Mouse (Mus musculus) testis, postnatal 10 days (tissue): ENCODE data around the gene Disp1.

Experiments used
- DNase-seq: peaks from one replicate; pipeline ENCODE4 v3.0.0; 2021; ENCODE audit warnings: low spot score

The Disp1 gene

GRCm38 (mm10) chr1:183200926-183201325, 20.4 kb downstream of the Disp1 start:
- no peak for DNase-seq

GRCm38 (mm10) chr1:183194763-183195162, 26.6 kb downstream of the Disp1 start:
- no peak for DNase-seq

GRCm38 (mm10) chr1:183194151-183194550, 27.2 kb downstream of the Disp1 start:
- DNase-seq = no peak

GRCm38 (mm10) chr1:183191398-183191797, 29.9 kb downstream of the Disp1 start:
- DNase-seq = no peak

- DNase-seq = no peak
Measured at GRCm38 (mm10) chr1:183190456-183190855, 30.9 kb downstream of the Disp1 start.

- no peak for DNase-seq
Measured at GRCm38 (mm10) chr1:183189014-183189662, 32.2 kb downstream of the Disp1 start.

- DNase-seq = no peak
Measured at GRCm38 (mm10) chr1:183188115-183189013, 33.0 kb downstream of the Disp1 start.

GRCm38 (mm10) chr1:183185560-183185959, 35.8 kb downstream of the Disp1 start:
- no peak for DNase-seq

GRCm38 (mm10) chr1:183184681-183185080, 36.6 kb downstream of the Disp1 start:
- DNase-seq = no peak

GRCm38 (mm10) chr1:183183565-183183964, 37.8 kb downstream of the Disp1 start:
- no peak for DNase-seq

GRCm38 (mm10) chr1:183182641-183183414, 38.5 kb downstream of the Disp1 start:
- no peak for DNase-seq

- no peak for DNase-seq
Measured at GRCm38 (mm10) chr1:183181030-183181395, 40.3 kb downstream of the Disp1 start.

- DNase-seq = no peak
Measured at GRCm38 (mm10) chr1:183180301-183181029, 40.9 kb downstream of the Disp1 start.

- no peak for DNase-seq
Measured at GRCm38 (mm10) chr1:183179316-183179715, 42.0 kb downstream of the Disp1 start.

- no peak for DNase-seq
Measured at GRCm38 (mm10) chr1:183175236-183175635, 46.1 kb downstream of the Disp1 start.

- DNase-seq = no peak
Measured at GRCm38 (mm10) chr1:183171095-183171494, 50.2 kb downstream of the Disp1 start.

GRCm38 (mm10) chr1:183168465-183168864, 52.9 kb downstream of the Disp1 start:
- DNase-seq = no peak

GRCm38 (mm10) chr1:183167776-183168175, 53.5 kb downstream of the Disp1 start:
- no peak for DNase-seq

- no peak for DNase-seq
Measured at GRCm38 (mm10) chr1:183166700-183167099, 54.6 kb downstream of the Disp1 start.

- no peak for DNase-seq
Measured at GRCm38 (mm10) chr1:183164648-183165071, 56.7 kb downstream of the Disp1 start.

GRCm38 (mm10) chr1:183164190-183164580, 57.1 kb downstream of the Disp1 start:
- DNase-seq = no peak
